Mouse (Mus musculus) myocyte (in vitro differentiated cells): ENCODE measurements around the gene Snapc3.

ENCODE experiments used
- CEBPB ChIP-seq: IDR thresholded peaks from 2 replicates; pipeline ENCODE4 v1.6.1; 2011; ENCODE audit warnings: mild to moderate bottlenecking, moderate library complexity; ENCODE audit not compliant: poor library complexity, insufficient read depth, severe bottlenecking
- E2F4 ChIP-seq: IDR thresholded peaks from one replicate; pipeline ENCODE4 v1.6.1; 2011; ENCODE audit warnings: mild to moderate bottlenecking, control low read depth, moderate library complexity; ENCODE audit not compliant: insufficient read depth
- MAX ChIP-seq: IDR thresholded peaks from one replicate; pipeline ENCODE4 v1.6.1; 2011; ENCODE audit warnings: low read depth, mild to moderate bottlenecking, control low read depth
- MYOG ChIP-seq, 3 experiments: IDR thresholded peaks; one replicate each; pipeline ENCODE4 v1.6.1; 2011; ENCODE audit warnings: control low read depth in 2 of 3, low read depth in 2 of 3, mild to moderate bottlenecking in 2 of 3; ENCODE audit not compliant: insufficient read length in 2 of 3, control insufficient read depth in 1 of 3, insufficient read depth in 1 of 3
- POLR2A ChIP-seq: IDR thresholded peaks from one replicate; pipeline ENCODE4 v1.6.1; 2011; ENCODE audit warnings: low read depth, mild to moderate bottlenecking, control low read depth, moderate library complexity; ENCODE audit not compliant: insufficient read length
- POLR2AphosphoS2 ChIP-seq: IDR thresholded peaks from one replicate; pipeline ENCODE4 v1.6.1; 2011; ENCODE audit warnings: low read depth, control low read depth; ENCODE audit not compliant: insufficient read length
- TCF12 ChIP-seq: IDR thresholded peaks from one replicate; pipeline ENCODE4 v1.6.1; 2011; ENCODE audit warnings: mild to moderate bottlenecking, control low read depth; ENCODE audit not compliant: poor library complexity, insufficient read depth, severe bottlenecking
- USF1 ChIP-seq: IDR thresholded peaks from one replicate; pipeline ENCODE4 v1.6.1; 2011; ENCODE audit warnings: low read depth, mild to moderate bottlenecking, control low read depth, moderate library complexity

DNA sequence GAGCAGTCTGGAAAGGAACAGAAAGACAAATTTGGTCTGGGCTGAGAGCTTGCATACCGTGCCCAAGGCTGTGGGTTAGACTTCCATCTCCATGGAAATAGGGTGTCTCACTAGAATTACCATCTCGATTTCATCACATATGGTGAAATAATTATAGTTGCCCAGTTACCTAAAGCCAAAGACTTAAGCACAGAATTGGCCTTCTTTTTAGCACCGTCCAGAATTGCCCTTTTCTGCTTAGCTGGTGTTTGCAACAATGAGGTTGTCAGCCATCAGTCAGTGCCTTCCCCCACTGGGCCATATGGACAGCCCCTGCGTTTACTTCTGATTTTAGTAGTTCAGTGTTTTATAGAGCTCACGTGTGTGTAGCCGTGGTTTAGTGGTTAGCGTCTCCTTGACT lies 14.4 kb downstream of the Snapc3 start:
- TF ChIP-seq MAX (no peak), E2F4 (no peak), POLR2A (no peak), MYOG (IDR thresholded peaks at IDR 0.05; ENCODE audit: control insufficient read depth in 1 of 3, insufficient read depth in 1 of 3, insufficient read length in 2 of 3, low read depth in 2 of 3) (no peak), TCF12 (no peak), POLR2AphosphoS2 (no peak), CEBPB (no peak), USF1 (no peak)
